Mouse (Mus musculus) left cerebral cortex, postnatal 10 days (tissue): ENCODE data around the gene E130116L18Rik. TPM values are rescaled to one million over a fixed set of nuclear protein-coding genes. Genes with fewer than 3 reads are reported as not detected.
"Not testable (repeated sequence)": the region's sequence is repeated elsewhere in the genome, so short reads cannot be mapped to it uniquely, and the experiment has no call there.

Source experiments
- DNase-seq, 2 experiments: peaks; one replicate each; pipeline ENCODE4 v3.0.0; 2021 to 2022; ENCODE audit warnings: low spot score in 2 of 2, mixed read lengths in 1 of 2; ENCODE audit errors: extremely low spot score in 1 of 2
- intact Hi-C: fragments of 180-260 bp; cut with DNase I; formaldehyde crosslinking; loops from one replicate; pipeline ENCODE4 v1.15.1; 2025
- total RNA-seq, 2 experiments: library from RNA; stranded (reverse); gene quantifications; 2 replicates each; pipeline ENCODE4 v1.2.3; 2021

Gene E130116L18Rik
- total RNA-seq, 2 experiments from 2014 or later, result not detected

DNA sequence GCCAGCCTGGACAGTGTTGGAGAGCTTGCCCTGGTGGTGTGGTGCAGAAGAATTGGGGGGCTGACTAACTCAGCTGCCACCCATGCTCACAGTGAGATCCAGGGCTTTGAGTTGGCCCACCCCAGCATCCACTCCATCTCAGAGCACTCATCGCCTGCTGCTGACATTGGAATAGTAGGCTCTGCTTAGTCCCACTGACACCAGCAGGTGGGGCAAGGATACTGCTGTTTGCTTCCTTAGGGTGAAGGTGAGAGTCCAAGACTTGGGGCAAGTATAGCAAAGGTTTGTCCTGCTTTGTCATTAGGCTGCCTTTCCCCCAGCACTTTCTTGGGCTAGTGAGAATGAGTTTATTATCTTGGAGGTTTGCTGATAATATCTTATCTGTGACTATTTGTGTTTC, 34.2 kb downstream of the E130116L18Rik start:
- no peak for DNase-seq

DNA sequence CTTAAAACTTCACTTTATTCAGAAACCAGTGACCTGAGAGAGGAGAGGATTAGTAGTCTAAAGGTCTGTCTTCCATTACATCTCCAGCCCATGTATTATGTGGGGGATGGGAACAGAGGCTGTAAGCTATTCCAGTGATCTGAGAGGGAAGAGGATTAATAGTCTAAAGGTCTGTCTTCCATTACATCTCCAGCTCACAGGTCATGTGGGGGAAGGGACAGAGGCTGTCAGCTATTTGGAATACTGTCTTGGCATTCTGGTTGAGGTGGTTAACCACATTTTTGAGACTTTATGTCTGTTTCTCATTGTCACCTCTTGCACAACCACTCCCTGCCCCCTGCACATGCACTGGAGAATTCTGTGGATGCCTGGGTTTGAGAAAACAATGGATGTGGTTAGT, 35.2 kb downstream of the E130116L18Rik start:
- no peak for DNase-seq
- intact Hi-C loops, result no loop called here

More for the DNA sequence above, 34.2 kb downstream of the E130116L18Rik start:
- intact Hi-C loops, result no loop called here

DNA sequence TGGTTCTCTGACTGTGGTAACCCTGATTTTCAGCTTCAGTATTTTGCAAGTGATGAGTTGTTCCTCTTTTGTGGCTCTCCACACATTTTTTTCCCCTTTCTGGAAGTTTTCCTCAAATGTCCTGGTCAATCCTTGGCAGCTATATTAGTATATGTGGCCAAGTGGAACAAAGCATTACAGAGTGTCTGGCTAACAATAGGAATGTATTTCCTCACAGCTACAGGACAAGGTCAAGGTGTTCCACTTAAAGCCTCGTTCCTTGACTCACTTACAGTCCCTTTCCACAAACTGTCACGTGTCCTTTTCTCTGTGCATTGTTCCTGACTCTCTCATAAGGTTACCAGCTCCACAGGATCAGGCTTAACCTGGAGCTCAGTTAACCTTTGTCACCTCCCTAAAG, 38.4 kb downstream of the E130116L18Rik start:
- intact Hi-C loops, result no loop called here
- DNase-seq, result no peak

DNA sequence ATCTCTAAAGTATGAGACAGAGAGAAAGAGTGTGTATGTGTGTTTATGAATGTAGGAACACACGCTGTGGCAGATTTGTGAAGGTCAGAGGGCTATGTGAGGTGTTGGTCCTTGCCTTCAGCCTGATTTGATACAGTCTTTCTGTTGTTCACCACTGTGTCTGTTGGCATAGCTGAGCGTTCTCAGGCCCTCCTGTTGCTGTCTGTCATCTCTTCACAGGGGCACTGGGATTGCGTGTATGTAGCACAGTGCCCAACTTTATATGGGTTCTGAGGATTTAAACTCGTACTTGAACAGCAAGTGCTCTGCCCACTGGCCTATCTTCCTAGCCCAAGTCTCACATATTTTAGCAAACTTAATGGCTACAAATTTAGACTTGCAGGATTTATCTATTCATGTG, 39.4 kb downstream of the E130116L18Rik start:
- no peak for DNase-seq
- intact Hi-C loops, result no loop called here

DNA sequence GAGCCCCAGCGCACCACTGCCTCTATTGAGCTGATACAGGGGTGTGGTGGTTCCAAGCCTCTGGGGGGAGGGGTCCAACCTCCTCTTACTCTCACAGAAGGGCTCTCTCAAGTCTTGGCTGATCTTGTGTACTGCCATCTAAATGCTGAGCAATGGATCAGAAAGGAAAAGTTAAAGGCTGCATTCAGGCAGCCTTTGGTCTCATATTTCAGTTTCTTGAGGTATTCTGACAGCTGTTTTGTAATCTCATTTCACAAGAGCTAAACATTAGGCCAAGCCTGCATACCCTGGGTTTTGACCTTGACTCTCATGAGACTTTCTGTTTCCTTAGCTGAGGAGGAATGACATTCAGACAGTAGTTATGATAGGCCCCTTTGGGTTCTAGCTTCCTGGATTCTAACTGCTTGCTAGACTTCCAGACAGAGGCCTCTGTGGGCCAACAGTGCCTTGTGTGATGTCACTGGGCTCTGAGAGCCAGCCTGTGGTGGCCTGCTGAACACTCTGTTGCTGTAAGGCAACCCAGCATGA, 41.9 kb downstream of the E130116L18Rik start, which contains the start of gene Galntl5:
Galntl5 (plus strand) TSS at position 457 of the 528 bp plus-strand sequence.
- no peak for DNase-seq
- intact Hi-C loops, result no loop called here

DNA sequence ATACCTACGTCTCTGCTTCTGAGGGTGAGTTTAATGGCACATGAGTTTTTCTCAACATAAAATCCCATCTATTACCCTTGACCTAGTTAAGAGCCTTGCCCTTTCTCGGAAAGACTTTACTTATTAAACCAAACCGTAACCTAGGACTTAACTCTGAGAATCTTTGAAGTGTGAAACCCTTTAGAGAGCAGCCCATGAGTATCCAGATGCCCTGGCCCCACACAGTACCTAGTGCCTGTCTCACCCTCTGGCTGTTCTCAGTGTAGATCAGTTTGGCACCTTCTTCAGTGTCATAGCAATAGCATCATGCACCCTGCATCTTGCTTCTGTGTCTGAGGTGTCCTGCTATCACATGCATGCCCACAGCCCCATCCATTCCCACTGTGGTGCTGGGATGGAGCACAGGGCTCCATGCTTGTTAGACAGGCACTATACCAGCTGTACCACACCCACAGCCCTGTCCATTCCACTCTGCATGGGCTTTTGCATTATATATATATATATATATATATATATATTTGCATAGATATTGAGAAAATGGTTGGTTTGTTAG, 42.9 kb downstream of the E130116L18Rik start:
- intact Hi-C loops, result no loop called here
- DNase-seq, result no peak

DNA sequence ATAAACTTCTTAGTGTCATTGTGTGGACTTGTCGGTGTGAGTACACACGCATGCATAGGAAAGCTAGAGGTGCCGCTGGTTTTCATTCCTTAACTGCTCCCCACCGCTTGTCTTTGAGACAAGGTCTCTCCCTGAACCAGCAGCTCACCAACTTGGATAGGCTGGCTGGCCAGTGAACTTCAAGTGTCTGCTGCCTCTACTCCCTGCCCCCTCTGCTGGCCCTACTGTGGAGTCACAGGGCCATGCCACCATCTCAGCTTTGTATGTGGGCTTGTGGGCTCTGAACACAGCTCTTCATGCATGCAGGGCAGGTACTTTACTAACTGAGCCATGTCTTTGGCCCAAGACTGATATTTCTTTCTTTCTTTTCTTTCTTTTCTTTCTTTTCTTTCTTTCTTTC, 43.7 kb downstream of the E130116L18Rik start:
- intact Hi-C loops, result no loop called here
- DNase-seq, result no peak

DNA sequence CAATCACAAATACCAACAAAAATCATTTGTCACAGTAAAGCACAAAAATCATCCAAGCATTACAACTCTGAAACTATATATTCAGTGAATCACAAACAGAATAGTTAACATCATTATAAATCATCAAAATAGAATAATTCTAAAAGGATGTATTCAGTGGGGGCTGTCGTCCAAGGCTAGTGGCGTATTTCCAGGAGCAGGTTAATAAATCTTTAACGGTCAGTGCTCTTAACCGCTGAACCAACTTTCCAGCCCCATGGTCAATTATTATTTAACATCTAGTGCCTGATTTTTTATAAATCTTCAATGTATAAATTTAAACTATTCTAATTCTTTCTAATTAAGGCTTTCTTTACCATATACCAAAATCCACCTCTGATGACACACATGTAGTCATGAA, 44.4 kb downstream of the E130116L18Rik start:
- DNase-seq, result not testable (repeated sequence)

DNA sequence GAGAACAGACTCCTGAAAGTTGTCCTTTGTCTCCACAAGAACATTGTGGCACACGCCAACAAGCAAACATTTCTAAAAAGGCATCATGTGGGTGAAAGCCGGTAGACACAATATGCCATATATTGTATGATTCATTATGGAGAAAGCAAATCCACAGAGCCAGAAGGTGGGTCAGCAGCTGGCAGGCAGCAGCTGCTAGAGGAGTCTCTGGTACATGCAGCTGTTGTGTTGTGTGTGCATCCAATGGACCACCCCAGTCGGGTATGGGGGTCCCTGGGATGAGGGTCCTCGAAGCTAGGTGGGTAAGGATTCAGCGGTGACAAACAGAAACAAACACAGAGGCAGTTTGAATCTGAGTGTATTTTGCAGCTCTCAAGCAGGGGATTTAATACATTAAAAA, 45.0 kb downstream of the E130116L18Rik start:
- intact Hi-C loops, DNase-seq: not testable (repeated sequence)

More for the DNA sequence above, 44.4 kb downstream of the E130116L18Rik start:
- intact Hi-C loops, result not testable (repeated sequence)

Other genes with a start within 250 kb of the E130116L18Rik start
- gene Prkag2, start 122.5 kb downstream of the E130116L18Rik start, total RNA-seq, result 100 to 1,000 TPM; 125 to 129 TPM
- gene Galntl5, start 41.7 kb downstream of the E130116L18Rik start, total RNA-seq, result not detected
- 10 to 100 TPM; 44.5 to 44.9 TPM for gene Galnt11, start 1.2 kb downstream of the E130116L18Rik start, total RNA-seq